Mouse (Mus musculus) liver, postnatal 0 days (tissue): ENCODE results near the gene Ildr1. TPM values are rescaled to one million over a fixed set of nuclear protein-coding genes. Genes with fewer than 3 reads are reported as not detected.
A peak's percentile ranks its signal among the peaks of the same experiment; 100 is the strongest.

ENCODE experiments used
- ATAC-seq: fragments of 200-750 bp; cut with Nextera tagmentation; 2 replicates; pipeline ENCODE4 v1.8.0; 2017; ENCODE audit warnings: mild to moderate bottlenecking, moderate library complexity
- DNase-seq: peaks from one replicate; pipeline ENCODE4 v3.0.0-alpha.2; 2016
- H3K27ac ChIP-seq: fragments of 300-500 bp; sonication (generic); 2 replicates; pipeline ENCODE4 v1.5.1; 2014; ENCODE audit warnings: antibody characterized with exemption, moderate library complexity, mild to moderate bottlenecking, low read depth
- H3K27me3 ChIP-seq: fragments of 300-500 bp; sonication (generic); 2 replicates; pipeline ENCODE4 v1.6.1; 2014; ENCODE audit warnings: low read length, control low read depth, mixed read lengths; ENCODE audit not compliant: insufficient read depth
- H3K36me3 ChIP-seq: fragments of 300-500 bp; sonication (generic); replicated peaks from 2 replicates; pipeline ENCODE4 v1.6.1; 2014; ENCODE audit warnings: mild to moderate bottlenecking, control low read depth, low read length, moderate library complexity, mixed read lengths; ENCODE audit not compliant: insufficient read depth
- H3K4me1 ChIP-seq: fragments of 300-500 bp; sonication (generic); 2 replicates; pipeline ENCODE4 v1.6.1; 2014; ENCODE audit warnings: antibody characterized with exemption, mild to moderate bottlenecking, control low read depth; ENCODE audit not compliant: insufficient read depth
- H3K4me2 ChIP-seq: fragments of 300-500 bp; sonication (generic); 2 replicates; pipeline ENCODE4 v1.6.1; 2014; ENCODE audit warnings: low read depth, mild to moderate bottlenecking, low read length, moderate library complexity, mixed read lengths
- H3K4me3 ChIP-seq: fragments of 300-500 bp; sonication (generic); 2 replicates; pipeline ENCODE4 v1.5.1; 2014; ENCODE audit warnings: low read depth, low read length
- H3K9ac ChIP-seq: fragments of 300-500 bp; sonication (generic); replicated peaks from 2 replicates; pipeline ENCODE4 v1.6.1; 2014; ENCODE audit warnings: mild to moderate bottlenecking, moderate library complexity
- H3K9me3 ChIP-seq: fragments of 300-500 bp; sonication (generic); 2 replicates; pipeline ENCODE4 v1.6.1; 2016; ENCODE audit warnings: mild to moderate bottlenecking, control low read depth, low read length, mixed read lengths
- CTCF ChIP-seq: sonication (generic); IDR thresholded peaks from 2 replicates; pipeline ENCODE4 v1.5.1; 2016; ENCODE audit warnings: antibody characterized with exemption, low read depth
- EP300 ChIP-seq: IDR thresholded peaks from 2 replicates; pipeline ENCODE4 v1.6.1; 2016; ENCODE audit warnings: antibody characterized with exemption, low read depth, mild to moderate bottlenecking
- WGBS: fragments of 180-500 bp; shearing (Covaris S2); extraction: QIAGEN DNeasy Blood & Tissue Kit; methylation state at CpG from one replicate; pipeline ENCODE4 v1.1.7; 2014; ENCODE audit not compliant: insufficient replicate concordance; 5-methylcytosine and 5-hydroxymethylcytosine counted together
- polyA plus RNA-seq: library from polyadenylated mRNA; unstranded; fragments of >200 nt; fragmentation: Nextera tagmentation; extraction: Ambion mirVana; gene quantifications from 2 replicates; pipeline ENCODE4 v1.2.1, GENCODE M21; 2015

The Ildr1 gene
- polyA plus RNA-seq, 1 experiment from 2014 or later, result 0.19 TPM

DNA sequence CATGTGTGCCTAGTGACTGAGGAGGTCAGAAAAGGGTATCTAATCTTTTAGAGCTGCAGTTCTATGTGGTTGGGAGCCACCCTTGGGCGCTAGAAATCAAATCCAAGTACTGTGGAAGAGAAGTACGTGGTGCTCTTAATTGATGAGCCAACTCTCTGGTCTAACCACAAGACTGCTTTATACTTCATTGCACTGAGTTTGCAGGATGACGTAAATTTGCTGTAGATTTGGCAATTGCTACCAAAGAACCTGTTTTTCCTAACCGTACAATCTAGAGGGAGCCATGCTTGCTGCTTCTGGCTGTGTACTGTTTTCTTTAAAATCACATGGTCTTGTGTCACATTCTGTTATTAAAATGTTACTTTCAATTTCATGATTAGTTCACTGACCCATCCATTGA lies 37.9 kb upstream of the Ildr1 start:
- H3K27ac ChIP-seq, result no peak overlapping the region
- H3K27me3 ChIP-seq, result no peaks in the 10 kb centered on the region
- H3K9me3 ChIP-seq, result no peaks in the 10 kb centered on the region
- DNase-seq, result no peak
- no peak overlapping the region for H3K4me2 ChIP-seq
- no peaks in the 10 kb centered on the region for H3K36me3 ChIP-seq
- 58% methylated on average over 4 of the region's 4 CpGs for WGBS
- ATAC-seq, result no peak
- no peak overlapping the region for H3K4me3 ChIP-seq
- TF ChIP-seq EP300 (no peak), CTCF (0 out of 2 replicates have a peak, but pooled peaks have one; percentile 6)
- no peaks in the 10 kb centered on the region for H3K4me1 ChIP-seq
- H3K9ac ChIP-seq, result no peak overlapping the region

DNA sequence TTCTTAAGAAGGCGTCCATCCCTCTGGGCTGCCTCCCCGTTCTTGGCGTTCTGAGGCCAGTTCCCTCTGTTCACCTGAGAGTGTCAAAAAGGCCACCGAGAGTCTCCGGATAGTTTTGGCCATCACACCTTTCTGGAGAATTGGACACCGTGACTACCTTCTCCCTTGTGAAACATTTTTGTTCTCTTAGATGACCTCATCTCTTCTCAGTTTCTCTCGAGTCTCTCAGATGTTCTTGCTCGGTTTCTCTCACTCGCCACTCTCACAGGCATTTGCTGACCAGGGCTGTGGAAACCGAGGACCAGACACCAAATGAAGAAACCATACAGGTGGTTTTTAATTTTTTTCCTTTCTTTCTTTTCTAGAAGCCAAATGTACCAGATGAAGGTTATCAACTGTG lies 32.4 kb upstream of the Ildr1 start:
- no peak for ATAC-seq
- WGBS, result 76% methylated on average over 10 of the region's 10 CpGs
- no peak for DNase-seq

DNA sequence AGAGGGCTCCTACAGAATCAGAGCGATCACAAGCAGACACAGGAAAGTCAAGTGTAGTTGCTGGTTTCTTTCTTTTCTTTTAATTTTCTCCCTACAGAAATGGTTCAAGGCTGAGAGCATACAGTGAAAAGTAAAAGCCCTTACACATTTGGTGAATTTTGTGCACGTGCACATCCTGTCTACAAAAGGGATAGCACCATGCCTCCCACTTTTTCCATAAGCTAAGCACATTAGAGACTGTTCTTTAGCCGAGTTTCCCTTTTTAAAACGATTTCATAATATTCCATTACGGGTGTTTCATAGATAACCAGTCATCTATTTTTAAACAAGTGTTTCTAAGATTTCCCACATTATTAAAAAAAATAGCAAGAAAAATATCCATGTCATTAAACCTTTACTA lies 30.3 kb upstream of the Ildr1 start:
- TF ChIP-seq CTCF (no peak), EP300 (no peak)
- 51% methylated on average over 5 of the region's 5 CpGs for WGBS
- Histone ChIP-seq H3K9me3 (no peaks in the 10 kb centered on the region), H3K4me2 (no peak overlapping the region), H3K36me3 (no peaks in the 10 kb centered on the region), H3K4me3 (no peak overlapping the region), H3K4me1 (peaks cover 4% of the 10 kb centered on the region; the same call in 1 of the 2 replicates), H3K27me3 (no peaks in the 10 kb centered on the region), H3K9ac (no peak overlapping the region), H3K27ac (no peak overlapping the region)
- ATAC-seq (no peak), DNase-seq (no peak)

More for the DNA sequence above, 32.4 kb upstream of the Ildr1 start:
- no peak overlapping the region for H3K4me2 ChIP-seq
- H3K9me3 ChIP-seq, result no peaks in the 10 kb centered on the region
- no peaks in the 10 kb centered on the region for H3K27me3 ChIP-seq
- no peak overlapping the region for H3K4me3 ChIP-seq
- no peak for TF ChIP-seq CTCF
- no peak overlapping the region for H3K9ac ChIP-seq
- peaks cover under 1% of the 10 kb centered on the region; the same call in 1 of the 2 replicates for H3K4me1 ChIP-seq
- no peaks in the 10 kb centered on the region for H3K36me3 ChIP-seq
- H3K27ac ChIP-seq, result no peak overlapping the region

DNA sequence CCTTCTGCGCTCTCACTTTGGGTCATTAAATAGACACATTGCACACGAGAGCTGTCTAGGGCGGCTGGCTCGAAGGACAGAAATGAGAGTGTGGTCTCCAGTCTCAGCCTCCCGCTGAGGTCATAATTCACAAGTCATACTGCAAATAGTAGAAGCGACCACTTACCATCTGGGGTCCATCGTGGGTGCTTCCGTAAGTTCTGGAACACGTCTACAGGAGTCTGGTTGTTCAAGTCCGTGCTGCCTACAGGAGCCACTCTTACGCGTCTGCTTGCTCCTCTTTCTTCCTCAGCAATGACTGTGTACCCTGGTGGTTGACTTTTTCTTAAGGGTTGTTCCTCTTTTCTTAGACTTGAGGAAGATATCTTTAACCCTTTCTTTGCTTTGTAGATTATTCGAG lies 28.0 kb upstream of the Ildr1 start, which contains the start of gene Cd86:
Gene Cd86 (minus strand): TSS at position 300 of the 400 bp plus-strand sequence.
- Histone ChIP-seq H3K36me3 (no peaks in the 10 kb centered on the region), H3K27ac (no peak within 1 kb of the TSS), H3K27me3 (no peaks in the 10 kb centered on the region), H3K9me3 (no peaks in the 10 kb centered on the region), H3K4me3 (peak within 1 kb of the TSS; percentile 29; the same call in 1 of the 2 replicates), H3K4me1 (peaks cover 4% of the 10 kb centered on the region; the same call in 1 of the 2 replicates), H3K4me2 (peak within 1 kb of the TSS; percentile 47), H3K9ac (no peak within 1 kb of the TSS)
- TF ChIP-seq EP300 (no peak), CTCF (no peak)
- DNase-seq (peak; percentile 24), ATAC-seq (no peak)
- 27% methylated on average over 13 of the region's 13 CpGs for WGBS

DNA sequence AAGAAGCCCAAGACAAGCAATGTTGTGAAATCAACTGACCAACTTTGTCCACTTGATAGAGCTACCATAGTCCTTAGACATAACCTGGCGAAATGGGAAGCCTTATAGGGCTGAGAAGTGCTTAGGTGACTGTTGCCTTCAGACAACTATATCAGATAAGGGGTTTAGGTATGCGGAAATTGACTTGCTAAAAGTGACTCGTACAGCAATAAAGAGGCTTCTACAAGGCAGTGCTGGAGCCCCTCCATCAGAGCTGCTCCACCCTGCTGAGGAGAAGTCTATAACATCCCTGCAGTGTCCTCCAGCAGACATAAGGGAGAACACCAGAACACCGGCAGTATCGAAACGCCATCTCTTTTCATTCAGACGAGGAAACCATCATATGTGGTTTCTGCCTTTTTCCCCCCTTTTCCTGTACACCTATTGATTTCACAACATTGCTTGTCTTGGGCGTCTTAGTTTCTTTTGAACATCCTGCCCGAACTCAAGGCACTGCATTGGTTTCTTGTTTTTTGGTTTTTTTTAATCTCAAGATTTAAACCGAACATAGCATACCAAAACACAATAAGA lies 27.2 kb upstream of the Ildr1 start:
- TF ChIP-seq EP300, result no peak
- TF ChIP-seq CTCF, result no peak
- H3K4me1 ChIP-seq, result peaks cover 4% of the 10 kb centered on the region; the same call in 1 of the 2 replicates
- ATAC-seq, result no peak
- no peak overlapping the region for H3K27ac ChIP-seq
- DNase-seq, result no peak
- no peaks in the 10 kb centered on the region for H3K27me3 ChIP-seq
- 0 out of 2 replicates have a peak overlapping the region, but pooled peaks have one; percentile 47 for H3K4me2 ChIP-seq
- H3K9ac ChIP-seq, result no peak overlapping the region
- H3K9me3 ChIP-seq, result no peaks in the 10 kb centered on the region
- no peaks in the 10 kb centered on the region for H3K36me3 ChIP-seq
- 36% methylated on average over 10 of the region's 10 CpGs for WGBS
- no peak overlapping the region for H3K4me3 ChIP-seq

DNA sequence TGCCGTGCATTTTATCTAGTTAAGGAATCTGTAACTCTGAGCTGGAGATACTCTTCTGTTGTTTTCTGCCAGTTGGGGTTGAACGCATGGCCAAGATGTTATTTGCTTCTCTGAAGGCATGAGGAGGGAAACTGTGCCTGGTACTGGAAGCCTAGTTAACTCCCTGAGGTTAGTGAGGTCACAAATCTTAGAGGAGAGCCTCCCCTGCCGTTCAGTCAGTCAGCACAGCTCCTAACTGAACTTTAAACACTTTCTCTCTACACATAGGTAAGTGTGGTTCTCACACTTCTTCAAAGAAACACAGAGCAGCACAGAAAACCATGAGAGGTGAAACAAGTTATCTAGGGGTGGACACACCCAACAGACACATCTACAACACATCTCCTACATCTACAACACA lies 23.2 kb upstream of the Ildr1 start:
- no peaks in the 10 kb centered on the region for H3K27me3 ChIP-seq
- H3K9me3 ChIP-seq, result no peaks in the 10 kb centered on the region
- H3K36me3 ChIP-seq, result no peaks in the 10 kb centered on the region
- no peak overlapping the region for H3K4me2 ChIP-seq
- H3K4me1 ChIP-seq, result peaks cover 4% of the 10 kb centered on the region; the same call in 1 of the 2 replicates
- 71% methylated on average over 3 of the region's 3 CpGs for WGBS
- no peak overlapping the region for H3K9ac ChIP-seq
- H3K4me3 ChIP-seq, result no peak overlapping the region
- no peak for TF ChIP-seq CTCF
- no peak for TF ChIP-seq EP300
- ATAC-seq (no peak), DNase-seq (no peak)
- no peak overlapping the region for H3K27ac ChIP-seq
